Mouse (Mus musculus) MEL (cell line): ENCODE measurements around the gene Mrpl49. TPM values are rescaled to one million over a fixed set of nuclear protein-coding genes. Genes with fewer than 3 reads are reported as not detected.

Experiments
- DNase-seq: peaks from one replicate; pipeline ENCODE4 v3.0.0; 2011; ENCODE audit warnings: low read depth, low spot score
- H3K27ac ChIP-seq: 2 replicates; pipeline ENCODE4 v1.5.1; 2012; ENCODE audit warnings: low read depth, mild to moderate bottlenecking, control low read depth, low read length, moderate library complexity; ENCODE audit not compliant: control insufficient read depth
- H3K27me3 ChIP-seq, 2 experiments: fragments of 150-350 bp in 1 of 2; sonication (generic) in 1 of 2; 2 replicates each; pipeline ENCODE4 v1.6.1; 2012; ENCODE audit warnings: low read length in 2 of 2, mild to moderate bottlenecking in 2 of 2, improper control_type of control experiment in 1 of 2, moderate library complexity in 1 of 2; ENCODE audit not compliant: insufficient read depth in 2 of 2, control insufficient read depth in 1 of 2
- H3K36me3 ChIP-seq, 2 experiments: 2 replicates each; pipeline ENCODE4 v1.6.1; 2012 to 2014; ENCODE audit warnings: low read length in 2 of 2, improper control_type of control experiment in 1 of 2, inconsistent platforms in 1 of 2, mild to moderate bottlenecking in 1 of 2; ENCODE audit not compliant: insufficient read depth in 2 of 2, control insufficient read depth in 1 of 2
- H3K4me1 ChIP-seq, 2 experiments: fragments of 150-350 bp in 1 of 2; sonication (generic) in 1 of 2; 2 replicates each; pipeline ENCODE4 v1.6.1; 2012; ENCODE audit warnings: low read length in 2 of 2, improper control_type of control experiment in 1 of 2, mild to moderate bottlenecking in 1 of 2; ENCODE audit not compliant: insufficient read depth in 2 of 2, control insufficient read depth in 1 of 2
- H3K4me3 ChIP-seq, 2 experiments: fragments of 150-350 bp in 1 of 2; sonication (generic) in 1 of 2; 2 replicates each; pipeline ENCODE4 v1.5.1; 2012; ENCODE audit warnings: low read depth in 2 of 2, low read length in 2 of 2, mild to moderate bottlenecking in 2 of 2, moderate library complexity in 2 of 2, control low read depth in 1 of 2, improper control_type of control experiment in 1 of 2; ENCODE audit not compliant: control insufficient read depth in 1 of 2, insufficient read depth in 1 of 2
- H3K79me2 ChIP-seq: 2 replicates; pipeline ENCODE4 v1.6.1; 2012; ENCODE audit warnings: mild to moderate bottlenecking, low read length, moderate library complexity; ENCODE audit not compliant: control insufficient read depth, poor library complexity, insufficient read depth
- H3K9ac ChIP-seq: 2 replicates; pipeline ENCODE4 v1.6.1; 2012; ENCODE audit warnings: low read depth, mild to moderate bottlenecking, control low read depth, low read length, moderate library complexity; ENCODE audit not compliant: control insufficient read depth, poor library complexity, severe bottlenecking
- H3K9me3 ChIP-seq: fragments of 150-350 bp; sonication (generic); replicated peaks from 2 replicates; pipeline ENCODE4 v1.6.1; 2012; ENCODE audit warnings: mild to moderate bottlenecking, low read length, improper control_type of control experiment, moderate library complexity; ENCODE audit not compliant: insufficient read depth
- CHD1 ChIP-seq: IDR thresholded peaks from 2 replicates; pipeline ENCODE4 v1.6.1; 2012; ENCODE audit warnings: low read depth, mild to moderate bottlenecking, inconsistent platforms, low read length, improper control_type of control experiment
- CHD2 ChIP-seq: IDR thresholded peaks from 2 replicates; pipeline ENCODE4 v1.6.1; 2011; ENCODE audit warnings: low read length, improper control_type of control experiment
- CTCF ChIP-seq, 3 experiments: IDR thresholded peaks in 2 of 3; conservative IDR thresholded peaks in 1 of 3; 2 replicates each; pipeline ENCODE4 v1.5.1; 2011 to 2012; ENCODE audit warnings: low read length in 3 of 3, low read depth in 2 of 3, mild to moderate bottlenecking in 2 of 3, improper control_type of control experiment in 1 of 3, inconsistent platforms in 1 of 3, mixed read lengths in 1 of 3, moderate library complexity in 1 of 3; ENCODE audit not compliant: control insufficient read depth in 1 of 3, insufficient read depth in 1 of 3, poor library complexity in 1 of 3, severe bottlenecking in 1 of 3
- EP300 ChIP-seq, 2 experiments: IDR thresholded peaks; 2 replicates each; pipeline ENCODE4 v1.6.1; 2011; ENCODE audit warnings: improper control_type of control experiment in 2 of 2, low read length in 2 of 2, low read depth in 1 of 2, mild to moderate bottlenecking in 1 of 2
- ETS1 ChIP-seq: IDR thresholded peaks from 2 replicates; pipeline ENCODE4 v1.6.1; 2012; ENCODE audit warnings: low read depth, mild to moderate bottlenecking, inconsistent platforms, low read length, improper control_type of control experiment, moderate library complexity
- GABPA ChIP-seq: IDR thresholded peaks from 2 replicates; pipeline ENCODE4 v1.6.1; 2012; ENCODE audit warnings: low read depth, mild to moderate bottlenecking, inconsistent platforms, low read length, improper control_type of control experiment, moderate library complexity
- JUND ChIP-seq: IDR thresholded peaks from 2 replicates; pipeline ENCODE4 v1.6.1; 2011; ENCODE audit warnings: low read depth, mild to moderate bottlenecking, improper control_type of control experiment, low read length
- MAFK ChIP-seq: IDR thresholded peaks from 2 replicates; pipeline ENCODE4 v1.6.1; 2011; ENCODE audit warnings: low read depth, mild to moderate bottlenecking, low read length, improper control_type of control experiment, borderline replicate concordance
- MAX ChIP-seq: IDR thresholded peaks from 2 replicates; pipeline ENCODE4 v1.6.1; 2011; ENCODE audit warnings: low read length, improper control_type of control experiment
- MEF2A ChIP-seq: IDR thresholded peaks from 2 replicates; pipeline ENCODE4 v1.6.1; 2014; ENCODE audit warnings: low read depth, mild to moderate bottlenecking, inconsistent platforms, low read length, improper control_type of control experiment; ENCODE audit not compliant: poor library complexity, insufficient replicate concordance, severe bottlenecking; ENCODE audit errors: extremely low read depth
- NELFE ChIP-seq: IDR thresholded peaks from 2 replicates; pipeline ENCODE4 v1.6.1; 2011; ENCODE audit warnings: low read depth, low read length, improper control_type of control experiment
- POLR2A ChIP-seq, 2 experiments: IDR thresholded peaks; 2 replicates each; pipeline ENCODE4 v1.6.1; 2011 to 2012; ENCODE audit warnings: low read length in 2 of 2, mild to moderate bottlenecking in 2 of 2, control low read depth in 1 of 2, improper control_type of control experiment in 1 of 2, low read depth in 1 of 2, moderate library complexity in 1 of 2; ENCODE audit not compliant: control insufficient read depth in 1 of 2, insufficient read depth in 1 of 2, poor library complexity in 1 of 2
- POLR2AphosphoS2 ChIP-seq: IDR thresholded peaks from 2 replicates; pipeline ENCODE4 v1.6.1; 2011; ENCODE audit warnings: low read length, improper control_type of control experiment
- POLR2AphosphoS5 ChIP-seq: IDR thresholded peaks from 2 replicates; pipeline ENCODE4 v1.6.1; 2012; ENCODE audit warnings: low read depth, borderline replicate concordance, mild to moderate bottlenecking, inconsistent platforms, low read length, moderate library complexity, mixed read lengths
- RAD21 ChIP-seq: IDR thresholded peaks from 2 replicates; pipeline ENCODE4 v1.6.1; 2011; ENCODE audit warnings: mild to moderate bottlenecking, low read depth, low read length, improper control_type of control experiment
- TCF12 ChIP-seq: IDR thresholded peaks from 2 replicates; pipeline ENCODE4 v1.6.1; 2014; ENCODE audit warnings: low read depth, mild to moderate bottlenecking, inconsistent platforms, low read length, improper control_type of control experiment, moderate library complexity
- UBTF ChIP-seq: IDR thresholded peaks from 2 replicates; pipeline ENCODE4 v1.6.1; 2012; ENCODE audit warnings: low read depth, mild to moderate bottlenecking, inconsistent platforms, low read length, improper control_type of control experiment, moderate library complexity, borderline replicate concordance; ENCODE audit not compliant: insufficient read depth
- USF1 ChIP-seq: IDR thresholded peaks from 2 replicates; pipeline ENCODE4 v1.6.1; 2014; ENCODE audit warnings: low read depth, mild to moderate bottlenecking, inconsistent platforms, low read length, improper control_type of control experiment, moderate library complexity
- ZC3H11A ChIP-seq: IDR thresholded peaks from 2 replicates; pipeline ENCODE4 v1.6.1; 2012; ENCODE audit warnings: low read depth, mild to moderate bottlenecking, inconsistent platforms, low read length, improper control_type of control experiment
- ZKSCAN1 ChIP-seq: IDR thresholded peaks from 2 replicates; pipeline ENCODE4 v1.6.1; 2012; ENCODE audit warnings: low read depth, mild to moderate bottlenecking, inconsistent platforms, low read length, improper control_type of control experiment, moderate library complexity
- ZMIZ1 ChIP-seq: IDR thresholded peaks from 2 replicates; pipeline ENCODE4 v1.6.1; 2012; ENCODE audit warnings: low read depth, mild to moderate bottlenecking, inconsistent platforms, low read length, improper control_type of control experiment, moderate library complexity
- polyA plus RNA-seq, 2 experiments: library from polyadenylated mRNA; stranded (reverse) in 1 of 2; unstranded in 1 of 2; fragments of >175 nt in 1 of 2; fragments of >200 nt in 1 of 2; gene quantifications; 2 replicates each; pipeline versions ENCODE4 v1.2.1 to v1.2.4; 2012; ENCODE audit warnings: low replicate concordance in 2 of 2, low read depth in 1 of 2; ENCODE audit not compliant: insufficient read length in 2 of 2, insufficient read depth in 1 of 2, missing spikeins in 1 of 2
- total RNA-seq: library from RNA; depleted of rRNA; stranded (reverse); fragments of 300-350 nt; gene quantifications from 2 replicates; pipeline ENCODE4 v1.2.3, GENCODE M21; 2012

Mrpl49 gene
- total and polyA plus RNA-seq, 3 experiments, result 81.6 to 98.7 TPM; not detected in 1

- peaks cover 0 to 10% of the 10 kb centered on the region in 2 experiments; a peak in 1 of 4 replicates for H3K4me1 ChIP-seq
- H3K27ac ChIP-seq, result no peak overlapping the region
Measured at GRCm38 (mm10) chr19:6054296-6054695, 3.3 kb downstream of the Mrpl49 start.

GRCm38 (mm10) chr19:6052516-6052915, 5.1 kb downstream of the Mrpl49 start:
- Histone ChIP-seq H3K4me1 (peaks cover 0 to 22% of the 10 kb centered on the region in 2 experiments; a peak in 1 of 4 replicates), H3K9ac (no peak overlapping the region), H3K36me3 (peaks cover 7 to 19% of the 10 kb centered on the region in 2 experiments; a peak in 3 of 4 replicates), H3K4me3 (no peak overlapping the region), H3K27me3 (no peaks in the 10 kb centered on the region), H3K27ac (no peak overlapping the region)
- no peak for DNase-seq
- TF ChIP-seq ZMIZ1, result no peak
- no peak for TF ChIP-seq ETS1
- no peak for TF ChIP-seq MEF2A
- TF ChIP-seq MAFK, result no peak
- TF ChIP-seq MAX, result no peak
- no peak for TF ChIP-seq UBTF
- TF ChIP-seq NELFE, result no peak
- TF ChIP-seq CTCF (IDR thresholded peaks at IDR 0.05 in 2 of 3, conservative IDR thresholded peaks at IDR 0.05 in 1 of 3; ENCODE audit: control insufficient read depth in 1 of 3, insufficient read depth in 1 of 3, low read depth in 2 of 3, low read length in 3 of 3, poor library complexity in 1 of 3, severe bottlenecking in 1 of 3), result no peak
- no peak for TF ChIP-seq CHD2
- TF ChIP-seq JUND, result no peak
- no peak for TF ChIP-seq USF1
- no peak for TF ChIP-seq EP300 (IDR thresholded peaks at IDR 0.05; ENCODE audit: low read depth in 1 of 2, low read length in 2 of 2)
- TF ChIP-seq RAD21, result no peak
- no peak for TF ChIP-seq TCF12
- TF ChIP-seq CHD1, result no peak
- TF ChIP-seq GABPA, result no peak
- TF ChIP-seq POLR2AphosphoS5, result no peak
- TF ChIP-seq, all 39 proteins: peak for 0
- Histone ChIP-seq H3K79me2 (peaks cover 29% of the 10 kb centered on the region), H3K9me3 (no peaks in the 10 kb centered on the region)

More at GRCm38 (mm10) chr19:6054296-6054695, 3.3 kb downstream of the Mrpl49 start:
- H3K27me3 ChIP-seq, result no peaks in the 10 kb centered on the region
- H3K4me3 ChIP-seq, result no peak overlapping the region
- H3K9me3 ChIP-seq, result no peaks in the 10 kb centered on the region
- peak; percentile 41 for DNase-seq
- peaks cover 35% of the 10 kb centered on the region for H3K79me2 ChIP-seq
- TF ChIP-seq UBTF, result no peak
- no peak for TF ChIP-seq POLR2A (IDR thresholded peaks at IDR 0.05; ENCODE audit: control insufficient read depth in 1 of 2, insufficient read depth in 1 of 2, low read depth in 1 of 2, low read length in 2 of 2, poor library complexity in 1 of 2)
- TF ChIP-seq ZKSCAN1, result no peak
- 0 out of 2 replicates have a peak, but pooled peaks have one; percentile 38 for TF ChIP-seq MAX
- TF ChIP-seq POLR2AphosphoS2, result no peak
- no peak for TF ChIP-seq ZC3H11A
- 0 out of 2 replicates have a peak, but pooled peaks have one; percentile 44 for TF ChIP-seq ZMIZ1
- no peak for TF ChIP-seq ETS1
- TF ChIP-seq EP300 (IDR thresholded peaks at IDR 0.05; ENCODE audit: low read depth in 1 of 2, low read length in 2 of 2), result no peak
- TF ChIP-seq GABPA, result no peak
- peaks cover 10 to 18% of the 10 kb centered on the region in 2 experiments for H3K36me3 ChIP-seq
- no peak overlapping the region for H3K9ac ChIP-seq
